Mouse (Mus musculus) limb, embryonic 11.5 days (tissue): ENCODE measurements at regions not wholly inside any gene's neighbourhood (a gene's known extent, or its start where the extent isn't known, plus 50 kb on each side); places are given as distances from the start of the nearest gene placed in this dataset.
"Not testable (repeated sequence)": the region's sequence is repeated elsewhere in the genome, so short reads cannot be mapped to it uniquely, and the experiment has no call there.

Source experiments
- ATAC-seq: fragments of 200-750 bp; cut with Nextera tagmentation; 2 replicates; pipeline ENCODE4 v1.8.0; 2017; ENCODE audit warnings: low read depth; ENCODE audit not compliant: insufficient number of reproducible peaks, low FRiP score, low TSS enrichment
- DNase-seq: peaks from one replicate; pipeline ENCODE4 v3.0.0-alpha.2; 2015; ENCODE audit warnings: low spot score
- H3K27ac ChIP-seq: fragments of 300-500 bp; sonication (generic); replicated peaks from 2 replicates; pipeline ENCODE4 v1.5.1; 2014; ENCODE audit warnings: low read depth, mild to moderate bottlenecking, low read length
- H3K27me3 ChIP-seq: fragments of 300-500 bp; sonication (generic); 2 replicates; pipeline ENCODE4 v1.6.1; 2014; ENCODE audit warnings: mild to moderate bottlenecking, low read length, mixed read lengths; ENCODE audit not compliant: control insufficient read depth, insufficient read depth
- H3K36me3 ChIP-seq: fragments of 300-500 bp; sonication (generic); 2 replicates; pipeline ENCODE4 v1.6.1; 2014; ENCODE audit warnings: mild to moderate bottlenecking, low read length, moderate library complexity, mixed read lengths; ENCODE audit not compliant: control insufficient read depth, insufficient read depth
- H3K4me1 ChIP-seq: fragments of 300-500 bp; sonication (generic); 2 replicates; pipeline ENCODE4 v1.6.1; 2014; ENCODE audit warnings: low read length, mixed read lengths; ENCODE audit not compliant: control insufficient read depth, insufficient read depth
- H3K4me2 ChIP-seq: fragments of 300-500 bp; sonication (generic); 2 replicates; pipeline ENCODE4 v1.6.1; 2014; ENCODE audit warnings: low read depth, mild to moderate bottlenecking, moderate library complexity; ENCODE audit not compliant: severe bottlenecking
- H3K4me3 ChIP-seq: fragments of 300-500 bp; sonication (generic); 2 replicates; pipeline ENCODE4 v1.5.1; 2014; ENCODE audit warnings: low read depth, low read length
- H3K9ac ChIP-seq: fragments of 300-500 bp; sonication (generic); 2 replicates; pipeline ENCODE4 v1.6.1; 2014; ENCODE audit warnings: mild to moderate bottlenecking, low read length
- H3K9me3 ChIP-seq: fragments of 300-500 bp; sonication (generic); 2 replicates; pipeline ENCODE4 v1.6.1; 2016; ENCODE audit warnings: low read length; ENCODE audit not compliant: control insufficient read depth
- WGBS: fragments of 180-500 bp; shearing (Covaris S2); extraction: QIAGEN DNeasy Blood & Tissue Kit; methylation state at CpG from one replicate; pipeline ENCODE4 v1.1.7; 2014; 5-methylcytosine and 5-hydroxymethylcytosine counted together

DNA sequence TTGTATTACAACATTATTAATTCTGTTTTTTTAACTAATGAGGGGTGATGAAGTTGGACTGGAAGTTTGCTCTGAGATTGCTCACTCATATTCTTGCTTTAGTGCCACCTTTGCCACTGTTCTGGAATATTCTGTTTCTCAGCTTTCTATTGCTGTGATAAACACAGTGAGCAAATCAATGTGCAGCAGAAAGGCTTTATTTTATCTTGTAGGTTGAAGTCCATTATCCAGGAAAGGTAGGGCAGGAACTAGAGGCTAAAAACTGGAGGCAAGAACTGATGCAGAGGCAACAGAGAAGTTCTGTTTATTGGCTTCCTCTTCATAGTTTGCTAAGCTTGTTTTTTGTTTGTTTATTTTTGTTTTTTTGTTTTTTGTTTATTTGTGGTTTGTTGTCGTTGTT, 576.4 kb downstream of the Epha7 start:
- 88% methylated on average over 1 of the region's 1 CpGs for WGBS
- Histone ChIP-seq H3K27ac (no peak overlapping the region), H3K4me1 (no peaks in the 10 kb centered on the region), H3K9me3 (no peaks in the 10 kb centered on the region), H3K27me3 (no peaks in the 10 kb centered on the region), H3K4me2 (no peak overlapping the region), H3K4me3 (no peak overlapping the region), H3K36me3 (no peaks in the 10 kb centered on the region), H3K9ac (no peak overlapping the region)
- ATAC-seq: no peak
- DNase-seq: no peak

- ATAC-seq: no peak
Observed at GRCm38 (mm10) chr4:29390333-29390732, 577.4 kb downstream of the Epha7 start.

GRCm38 (mm10) chr4:29402143-29402542, 589.2 kb downstream of the Epha7 start:
- Histone ChIP-seq H3K27ac (no peak overlapping the region), H3K36me3 (no peaks in the 10 kb centered on the region), H3K4me1 (no peaks in the 10 kb centered on the region), H3K27me3 (no peaks in the 10 kb centered on the region), H3K4me2 (no peak overlapping the region), H3K9me3 (no peaks in the 10 kb centered on the region), H3K9ac (no peak overlapping the region), H3K4me3 (no peak overlapping the region)
- DNase-seq (no peak), ATAC-seq (no peak)
- WGBS: 92% methylated on average over 3 of the region's 3 CpGs

More at GRCm38 (mm10) chr4:29390333-29390732, 577.4 kb downstream of the Epha7 start:
- Histone ChIP-seq H3K36me3 (no peaks in the 10 kb centered on the region), H3K4me1 (no peaks in the 10 kb centered on the region), H3K27me3 (no peaks in the 10 kb centered on the region), H3K9ac (no peak overlapping the region), H3K4me3 (no peak overlapping the region), H3K27ac (no peak overlapping the region), H3K4me2 (no peak overlapping the region), H3K9me3 (no peaks in the 10 kb centered on the region)
- DNase-seq: no peak
- WGBS: 73% methylated on average over 2 of the region's 2 CpGs

GRCm38 (mm10) chr4:29414616-29415015, 601.7 kb downstream of the Epha7 start:
- H3K9me3 ChIP-seq: no peaks in the 10 kb centered on the region
- no peak overlapping the region for H3K4me3 ChIP-seq
- H3K4me1 ChIP-seq: no peaks in the 10 kb centered on the region
- no peaks in the 10 kb centered on the region for H3K27me3 ChIP-seq
- DNase-seq (no peak), ATAC-seq (no peak)
- H3K9ac ChIP-seq: no peak overlapping the region
- no peak overlapping the region for H3K4me2 ChIP-seq
- H3K36me3 ChIP-seq: no peaks in the 10 kb centered on the region
- WGBS: 90% methylated on average over 8 of the region's 8 CpGs
- no peak overlapping the region for H3K27ac ChIP-seq

- ATAC-seq: no peak
- Histone ChIP-seq H3K4me1 (no peaks in the 10 kb centered on the region), H3K27ac (no peak overlapping the region), H3K27me3 (no peaks in the 10 kb centered on the region), H3K9me3 (no peaks in the 10 kb centered on the region), H3K4me2 (no peak overlapping the region), H3K36me3 (no peaks in the 10 kb centered on the region), H3K4me3 (no peak overlapping the region), H3K9ac (no peak overlapping the region)
- no peak for DNase-seq
- WGBS: 90% methylated on average over 2 of the region's 2 CpGs
Observed at GRCm38 (mm10) chr4:29420198-29420792, 607.4 kb downstream of the Epha7 start.

DNA sequence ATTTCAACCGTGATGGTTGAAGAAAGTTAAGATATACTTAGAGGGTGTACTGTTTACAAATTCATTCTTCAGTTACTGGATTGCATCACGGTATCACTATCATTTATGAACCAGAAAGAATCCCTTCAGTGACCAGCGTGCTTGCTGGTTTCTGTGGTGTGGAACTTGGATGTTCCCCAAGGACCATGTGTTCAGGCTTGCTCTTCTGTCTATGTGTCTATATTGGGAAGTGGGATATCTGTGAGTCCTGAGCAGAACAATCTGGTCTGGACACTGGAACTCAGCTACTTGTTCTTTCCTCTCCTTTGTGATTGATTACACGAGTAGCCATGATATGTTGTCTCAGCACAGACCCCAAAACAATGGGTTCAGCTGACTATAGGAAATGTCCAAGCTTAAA, 618.6 kb downstream of the Epha7 start:
- DNase-seq, H3K4me3 ChIP-seq, H3K4me1 ChIP-seq, H3K36me3 ChIP-seq, H3K4me2 ChIP-seq, H3K27ac ChIP-seq, H3K9ac ChIP-seq, H3K9me3 ChIP-seq, ATAC-seq, H3K27me3 ChIP-seq: not testable (repeated sequence)
- 94% methylated on average over 4 of the region's 4 CpGs for WGBS

DNA sequence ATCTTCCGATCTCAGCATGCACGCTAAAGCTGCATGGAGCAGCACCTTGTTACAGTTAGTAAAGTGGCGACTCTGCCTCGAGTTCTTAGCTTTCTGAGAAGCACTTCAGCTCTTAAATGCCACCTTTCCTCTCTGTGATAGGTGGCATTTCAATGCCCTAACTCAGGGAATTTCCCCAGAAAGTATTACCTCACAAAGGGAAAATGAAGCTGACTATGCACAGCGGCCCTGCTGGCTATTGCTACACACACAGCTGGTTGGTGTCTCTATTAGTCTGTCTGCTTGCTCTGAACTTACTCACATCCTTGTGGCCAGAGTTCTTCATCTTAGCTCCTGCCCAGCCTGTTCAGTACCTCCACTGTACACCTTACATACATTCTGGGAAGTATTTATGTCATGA, 650.4 kb downstream of the Epha7 start:
- Histone ChIP-seq H3K27me3 (no peaks in the 10 kb centered on the region), H3K9me3 (no peaks in the 10 kb centered on the region), H3K9ac (no peak overlapping the region), H3K27ac (no peak overlapping the region), H3K4me2 (no peak overlapping the region), H3K36me3 (no peaks in the 10 kb centered on the region), H3K4me3 (no peak overlapping the region), H3K4me1 (no peaks in the 10 kb centered on the region)
- WGBS: 82% methylated on average over 5 of the region's 5 CpGs
- DNase-seq (no peak), ATAC-seq (no peak)

GRCm38 (mm10) chr4:29466315-29466714, 653.4 kb downstream of the Epha7 start:
- Histone ChIP-seq H3K9ac (no peak overlapping the region), H3K36me3 (no peaks in the 10 kb centered on the region), H3K9me3 (no peaks in the 10 kb centered on the region), H3K27me3 (no peaks in the 10 kb centered on the region), H3K4me1 (no peaks in the 10 kb centered on the region), H3K4me3 (no peak overlapping the region), H3K4me2 (no peak overlapping the region), H3K27ac (no peak overlapping the region)
- DNase-seq: no peak
- ATAC-seq: no peak
- 79% methylated on average over 2 of the region's 2 CpGs for WGBS
